Mouse (Mus musculus) hindlimb bud, embryonic 11.5 days (tissue): ENCODE measurements at regions not wholly inside any gene's neighbourhood (a gene's known extent, or its start where the extent isn't known, plus 50 kb on each side); places are given as distances from the start of the nearest gene placed in this dataset.

Experiments
- DNase-seq: peaks from one replicate; pipeline ENCODE4 v3.0.0-alpha.2; 2012; ENCODE audit warnings: low read depth, low spot score; ENCODE audit errors: extremely low spot score

- no peak for DNase-seq
Measured at GRCm38 (mm10) chr5:26338191-26338590, 80.7 kb downstream of the Gm7361 start.

GRCm38 (mm10) chr5:26339266-26339665 lies 81.8 kb downstream of the Gm7361 start:
- no peak for DNase-seq

- no peak for DNase-seq
Measured at GRCm38 (mm10) chr5:26355156-26355555, 97.7 kb downstream of the Gm7361 start.

- DNase-seq: no peak
Measured at GRCm38 (mm10) chr5:26359082-26359481, 101.6 kb downstream of the Gm7361 start.

- no peak for DNase-seq
Measured at GRCm38 (mm10) chr5:26374175-26374984, 116.9 kb downstream of the Gm7361 start.

- DNase-seq: no peak
Measured at GRCm38 (mm10) chr5:26407088-26407672, 149.7 kb downstream of the Gm7361 start.

- no peak for DNase-seq
Measured at GRCm38 (mm10) chr5:26413185-26413584, 155.7 kb downstream of the Gm7361 start.

GRCm38 (mm10) chr5:26444331-26445200 lies 187.1 kb downstream of the Gm7361 start:
- no peak for DNase-seq

GRCm38 (mm10) chr5:26451306-26451705 lies 193.8 kb downstream of the Gm7361 start:
- no peak for DNase-seq

GRCm38 (mm10) chr5:26457627-26458026 lies 200.1 kb downstream of the Gm7361 start:
- no peak for DNase-seq

GRCm38 (mm10) chr5:26466666-26467065 lies 209.2 kb downstream of the Gm7361 start:
- no peak for DNase-seq

GRCm38 (mm10) chr5:26485726-26486125 lies 228.2 kb downstream of the Gm7361 start:
- DNase-seq: no peak

GRCm38 (mm10) chr5:26494003-26494402 lies 236.5 kb downstream of the Gm7361 start:
- DNase-seq: no peak

- no peak for DNase-seq
Measured at GRCm38 (mm10) chr5:26497641-26498430, 240.3 kb downstream of the Gm7361 start.

- DNase-seq: no peak
Measured at GRCm38 (mm10) chr5:26509525-26510168, 252.2 kb downstream of the Gm7361 start.

- DNase-seq: no peak
Measured at GRCm38 (mm10) chr5:26513039-26513955, 255.8 kb downstream of the Gm7361 start.

- DNase-seq: peak; percentile 30
Measured at GRCm38 (mm10) chr5:26535556-26535955, 278.1 kb downstream of the Gm7361 start.

- no peak for DNase-seq
Measured at GRCm38 (mm10) chr5:26563291-26563690, 253.7 kb upstream of the Dpp6 start.

- DNase-seq: no peak
Measured at GRCm38 (mm10) chr5:26564056-26564455, 252.9 kb upstream of the Dpp6 start.
